Mouse (Mus musculus) stomach, embryonic 14.5 days (tissue): Measurements from ENCODE around the gene 1700020A23Rik. TPM values are rescaled to one million over a fixed set of nuclear protein-coding genes. Genes with fewer than 3 reads are reported as not detected.

Experiments used
- ATAC-seq: fragments of 200-750 bp; cut with Nextera tagmentation; 2 replicates; pipeline ENCODE4 v1.8.0; 2017; ENCODE audit warnings: low read depth, moderate TSS enrichment; ENCODE audit not compliant: insufficient number of reproducible peaks, insufficient read depth, low FRiP score
- H3K27ac ChIP-seq: fragments of 300-500 bp; sonication (generic); 2 replicates; pipeline ENCODE4 v1.5.1; 2014; ENCODE audit warnings: mild to moderate bottlenecking, low read length, moderate library complexity, mixed read lengths
- H3K27me3 ChIP-seq: fragments of 300-500 bp; sonication (generic); 2 replicates; pipeline ENCODE4 v1.6.1; 2014; ENCODE audit warnings: low read length, control low read depth, mixed read lengths; ENCODE audit not compliant: control insufficient read depth, insufficient read depth
- H3K36me3 ChIP-seq: fragments of 300-500 bp; sonication (generic); 2 replicates; pipeline ENCODE4 v1.6.1; 2014; ENCODE audit warnings: mild to moderate bottlenecking, control low read depth, low read length, moderate library complexity, mixed read lengths; ENCODE audit not compliant: control insufficient read depth, insufficient read depth
- H3K4me1 ChIP-seq: fragments of 300-500 bp; sonication (generic); 2 replicates; pipeline ENCODE4 v1.6.1; 2014; ENCODE audit warnings: low read length, control low read depth, mixed read lengths; ENCODE audit not compliant: control insufficient read depth, insufficient read depth
- H3K4me2 ChIP-seq: fragments of 300-500 bp; sonication (generic); replicated peaks from 2 replicates; pipeline ENCODE4 v1.6.1; 2014; ENCODE audit warnings: low read depth, low read length, control low read depth
- H3K4me3 ChIP-seq: fragments of 300-500 bp; sonication (generic); 2 replicates; pipeline ENCODE4 v1.5.1; 2014; ENCODE audit warnings: low read depth, low read length, control low read depth
- H3K9ac ChIP-seq: fragments of 300-500 bp; sonication (generic); replicated peaks from 2 replicates; pipeline ENCODE4 v1.6.1; 2014; ENCODE audit warnings: low read depth, mild to moderate bottlenecking, control low read depth, low read length, moderate library complexity, mixed read lengths
- H3K9me3 ChIP-seq: fragments of 300-500 bp; sonication (generic); 2 replicates; pipeline ENCODE4 v1.6.1; 2016; ENCODE audit warnings: low read depth, low read length, control low read depth; ENCODE audit not compliant: control insufficient read depth
- WGBS: fragments of 180-500 bp; shearing (Covaris S2); extraction: QIAGEN DNeasy Blood & Tissue Kit; methylation state at CpG from one replicate; pipeline ENCODE4 v1.1.7; 2014; 5-methylcytosine and 5-hydroxymethylcytosine counted together
- polyA plus RNA-seq: library from polyadenylated mRNA; unstranded; fragments of >200 nt; fragmentation: Nextera tagmentation; extraction: Ambion mirVana; gene quantifications from 2 replicates; pipeline ENCODE4 v1.2.1, GENCODE M21; 2014

The 1700020A23Rik gene
- polyA plus RNA-seq, 1 experiment from 2014 or later: not detected

GRCm38 (mm10) chr2:130421781-130422620, 16.9 kb downstream of the 1700020A23Rik start:
- ATAC-seq: no peak
- peaks cover 10% of the 10 kb centered on the region for H3K36me3 ChIP-seq
- no peak overlapping the region for H3K27ac ChIP-seq
- no peak overlapping the region for H3K4me2 ChIP-seq
- peaks cover 17% of the 10 kb centered on the region; the same call in 1 of the 2 replicates for H3K4me1 ChIP-seq
- 94% methylated on average over 26 of the region's 26 CpGs for WGBS
- no peaks in the 10 kb centered on the region for H3K27me3 ChIP-seq
- no peaks in the 10 kb centered on the region for H3K9me3 ChIP-seq
- H3K9ac ChIP-seq: no peak overlapping the region
- no peak overlapping the region for H3K4me3 ChIP-seq

DNA sequence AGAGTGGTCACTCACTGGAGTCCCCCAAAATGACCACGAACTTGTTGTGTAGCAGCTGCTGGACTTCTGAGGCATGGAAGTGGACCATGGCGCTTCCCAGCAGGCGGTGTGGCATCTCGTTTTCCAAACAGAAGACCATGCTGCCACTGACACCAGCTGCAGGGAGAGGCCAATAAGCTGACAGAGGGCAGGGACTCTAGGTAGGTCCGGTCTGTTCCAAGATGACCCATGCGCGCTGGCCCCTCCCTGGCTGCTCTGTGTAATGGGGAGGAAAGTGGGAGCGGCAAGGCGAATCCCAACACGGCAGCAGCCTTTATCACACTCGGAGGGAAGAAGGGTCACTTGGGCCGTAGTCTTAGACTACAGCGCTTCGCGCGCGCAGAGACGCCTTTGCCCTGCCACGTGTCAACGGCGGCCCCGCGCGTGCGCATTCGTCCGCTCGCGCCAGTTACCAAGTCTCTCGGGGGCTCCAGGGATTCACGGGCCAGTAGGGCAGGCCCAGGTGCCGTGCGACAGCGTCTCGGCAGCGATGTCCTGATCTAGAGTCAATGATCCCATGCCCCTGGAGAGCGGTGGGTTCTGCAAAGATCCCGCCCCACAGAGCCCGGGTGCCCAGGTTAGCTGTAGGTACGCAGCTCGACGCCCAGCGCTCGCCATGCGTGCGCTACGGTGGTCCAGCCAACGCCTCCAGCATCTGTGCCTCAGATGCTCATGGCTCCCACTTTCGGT, 18.5 kb downstream of the 1700020A23Rik start:
- 14% methylated on average over 49 of the region's 49 CpGs for WGBS
- Histone ChIP-seq H3K4me1 (peaks cover 17% of the 10 kb centered on the region; the same call in 1 of the 2 replicates), H3K27me3 (no peaks in the 10 kb centered on the region), H3K9ac (peak overlapping the region; percentile 67), H3K9me3 (no peaks in the 10 kb centered on the region), H3K36me3 (peaks cover 10% of the 10 kb centered on the region), H3K4me3 (peak overlapping the region; percentile 67), H3K27ac (peak overlapping the region; percentile 82), H3K4me2 (peak overlapping the region; percentile 89)
- ATAC-seq: peak; percentile 56

DNA sequence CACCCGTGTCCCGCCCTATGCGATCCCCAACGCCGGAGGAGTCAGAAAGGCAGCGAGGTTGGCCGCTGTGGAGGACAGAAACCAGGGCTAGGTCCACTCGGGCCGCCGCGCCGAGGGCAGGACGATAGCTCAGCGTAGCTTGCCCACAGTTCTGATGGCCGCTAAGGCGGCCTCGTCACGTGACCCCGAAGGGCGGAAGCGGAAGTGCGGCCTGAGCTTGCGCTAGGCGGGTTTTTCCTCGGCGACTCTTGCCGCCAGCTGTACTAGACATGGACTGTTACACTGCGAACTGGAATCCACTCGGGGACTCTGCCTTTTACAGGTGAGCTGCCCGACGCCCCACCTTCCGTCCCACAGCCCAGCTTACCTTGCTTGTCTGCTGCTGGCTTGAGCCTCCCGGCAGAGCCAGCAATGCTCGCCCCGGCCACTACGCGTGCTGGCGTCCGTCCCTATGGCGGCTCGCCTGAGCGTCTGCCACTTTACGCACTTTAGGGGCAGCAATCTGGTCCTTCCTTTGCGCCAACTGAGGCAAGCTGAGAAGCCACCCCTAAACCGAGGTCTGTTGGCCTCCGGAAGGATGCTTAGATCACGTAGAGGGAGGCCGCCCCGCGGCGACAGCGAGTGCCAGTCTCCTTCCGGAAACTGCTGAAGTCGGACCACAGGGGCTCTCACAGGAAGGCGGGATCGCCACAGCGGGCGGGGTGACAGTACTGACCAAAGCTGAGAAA, 19.2 kb downstream of the 1700020A23Rik start, which contains the start of the genes Vps16 and Pced1a:
TSS of gene Vps16 (plus strand) at position 214 of the 728 bp plus-strand sequence.
TSS of gene Pced1a (minus strand) at position 576 of the 728 bp plus-strand sequence.
- Histone ChIP-seq H3K27me3 (no peaks in the 10 kb centered on the region), H3K4me2 (peak within 1 kb of the TSS; percentile 89), H3K4me1 (peaks cover 17% of the 10 kb centered on the region; the same call in 1 of the 2 replicates), H3K27ac (peak within 1 kb of the TSS; percentile 82), H3K36me3 (peaks cover 4% of the 10 kb centered on the region), H3K9ac (peak within 1 kb of the TSS; percentile 67), H3K9me3 (no peaks in the 10 kb centered on the region), H3K4me3 (peak within 1 kb of the TSS; percentile 67)
- peak; percentile 90 for ATAC-seq
- WGBS: under 1% methylated on average over 58 of the region's 58 CpGs

DNA sequence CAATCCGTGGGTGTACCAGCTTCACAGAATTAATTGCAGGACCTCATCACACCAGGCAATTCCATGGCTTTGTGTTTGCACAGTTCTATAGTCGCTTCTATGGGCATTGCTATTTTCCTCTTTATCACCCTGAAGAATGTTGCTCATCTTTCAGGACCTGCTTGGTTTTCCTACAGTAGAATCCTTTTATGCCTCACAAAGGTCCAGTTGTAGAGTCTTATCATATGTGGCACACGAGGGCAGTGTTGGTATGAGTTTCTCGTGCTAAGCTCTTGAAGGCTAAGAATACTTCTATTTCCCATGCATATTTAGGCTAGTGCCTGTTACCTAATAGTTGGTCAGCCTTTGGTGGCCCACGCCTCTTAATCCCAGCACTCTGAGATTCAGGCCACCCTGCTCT, 20.1 kb downstream of the 1700020A23Rik start:
- H3K27ac ChIP-seq: 0 out of 2 replicates have a peak overlapping the region, but pooled peaks have one; percentile 82
- peak overlapping the region; percentile 67 for H3K4me3 ChIP-seq
- H3K36me3 ChIP-seq: peaks cover 3% of the 10 kb centered on the region; the same call in 1 of the 2 replicates
- no peak for ATAC-seq
- H3K9me3 ChIP-seq: no peaks in the 10 kb centered on the region
- peaks cover 17% of the 10 kb centered on the region; the same call in 1 of the 2 replicates for H3K4me1 ChIP-seq
- H3K9ac ChIP-seq: peak overlapping the region; percentile 67
- no peaks in the 10 kb centered on the region for H3K27me3 ChIP-seq
- 39% methylated on average over 5 of the region's 5 CpGs for WGBS
- peak overlapping the region; percentile 89 for H3K4me2 ChIP-seq

- peaks cover 10% of the 10 kb centered on the region; the same call in 1 of the 2 replicates for H3K4me1 ChIP-seq
- H3K9ac ChIP-seq: no peak overlapping the region
- no peak for ATAC-seq
- 56% methylated on average over 2 of the region's 2 CpGs for WGBS
- H3K27me3 ChIP-seq: no peaks in the 10 kb centered on the region
- H3K9me3 ChIP-seq: no peaks in the 10 kb centered on the region
- H3K4me3 ChIP-seq: no peak overlapping the region
- peaks cover 3% of the 10 kb centered on the region; the same call in 1 of the 2 replicates for H3K36me3 ChIP-seq
- H3K27ac ChIP-seq: peak overlapping the region; percentile 13; the same call in 1 of the 2 replicates
- no peak overlapping the region for H3K4me2 ChIP-seq
These were observed 24.8 kb downstream of the 1700020A23Rik start for GRCm38 (mm10) chr2:130429851-130430250.

DNA sequence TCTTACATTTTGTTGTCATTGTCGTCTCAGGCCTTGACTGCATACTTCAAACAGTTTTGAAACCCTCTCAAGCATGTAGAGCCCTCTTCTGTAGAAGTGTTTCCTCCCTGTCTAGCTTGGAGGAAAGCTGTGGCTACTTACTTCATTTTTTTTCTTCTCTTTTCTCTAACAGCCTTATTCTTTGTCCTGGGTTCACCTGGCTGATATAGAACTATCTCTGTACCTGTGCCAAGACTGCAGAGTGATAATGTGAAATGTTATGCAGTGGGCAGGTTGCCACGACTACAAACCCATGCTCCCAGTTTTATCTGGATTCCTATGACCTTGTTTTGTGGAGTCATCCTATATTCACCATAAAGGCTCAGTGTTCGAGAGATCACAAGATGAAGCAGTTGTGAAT, 25.4 kb downstream of the 1700020A23Rik start:
- Histone ChIP-seq H3K27me3 (no peaks in the 10 kb centered on the region), H3K27ac (no peak overlapping the region), H3K4me2 (no peak overlapping the region), H3K36me3 (peaks cover 3% of the 10 kb centered on the region; the same call in 1 of the 2 replicates), H3K4me1 (0 out of 2 replicates have a peak, but pooled peaks cover 4% of the 10 kb centered on the region), H3K4me3 (no peak overlapping the region), H3K9ac (no peak overlapping the region), H3K9me3 (no peaks in the 10 kb centered on the region)
- ATAC-seq: no peak
- WGBS: 67% methylated on average over 3 of the region's 3 CpGs

DNA sequence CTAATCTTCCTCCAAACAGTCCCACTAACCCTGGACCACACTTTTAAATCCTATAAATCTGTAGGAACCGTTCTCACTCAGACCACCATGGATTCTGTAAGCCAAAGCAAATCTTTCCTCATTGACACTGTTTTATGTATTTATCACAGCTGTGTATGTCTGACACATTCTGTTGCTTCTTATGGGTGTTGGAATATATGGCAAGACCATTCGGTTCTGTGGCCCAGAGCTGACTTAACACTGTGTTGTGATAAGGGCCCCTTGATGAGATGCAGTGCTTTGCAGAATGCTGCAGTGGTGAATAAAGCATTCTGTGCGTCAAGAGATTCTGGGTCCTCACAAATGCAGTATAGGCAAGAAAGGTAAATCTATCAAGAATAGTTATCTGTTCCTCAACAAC, 27.1 kb downstream of the 1700020A23Rik start:
- Histone ChIP-seq H3K4me2 (no peak overlapping the region), H3K27ac (no peak overlapping the region), H3K27me3 (no peaks in the 10 kb centered on the region), H3K9me3 (no peaks in the 10 kb centered on the region), H3K36me3 (peaks cover 7% of the 10 kb centered on the region), H3K4me1 (no peaks in the 10 kb centered on the region), H3K4me3 (no peak overlapping the region), H3K9ac (no peak overlapping the region)
- 82% methylated on average over 3 of the region's 3 CpGs for WGBS
- ATAC-seq: no peak

- WGBS: 24% methylated on average over 4 of the region's 4 CpGs
- peaks cover 7% of the 10 kb centered on the region for H3K36me3 ChIP-seq
- H3K27me3 ChIP-seq: no peaks in the 10 kb centered on the region
- no peak overlapping the region for H3K9ac ChIP-seq
- H3K9me3 ChIP-seq: no peaks in the 10 kb centered on the region
- H3K4me1 ChIP-seq: no peaks in the 10 kb centered on the region
- H3K4me2 ChIP-seq: no peak overlapping the region
- no peak for ATAC-seq
- no peak overlapping the region for H3K27ac ChIP-seq
- H3K4me3 ChIP-seq: no peak overlapping the region
These were observed 28.1 kb downstream of the 1700020A23Rik start for GRCm38 (mm10) chr2:130433152-130433551.
